Mouse (Mus musculus): ENCODE results near the gene Diaph3. TPM values are rescaled to one million over a fixed set of nuclear protein-coding genes. Genes with fewer than 3 reads are reported as not detected.
A peak's percentile ranks its signal among the peaks of the same experiment; 100 is the strongest.

Gene Diaph3
- total and polyA plus RNA-seq, 2 experiments: 0.18 TPM; not detected in 1

DNA sequence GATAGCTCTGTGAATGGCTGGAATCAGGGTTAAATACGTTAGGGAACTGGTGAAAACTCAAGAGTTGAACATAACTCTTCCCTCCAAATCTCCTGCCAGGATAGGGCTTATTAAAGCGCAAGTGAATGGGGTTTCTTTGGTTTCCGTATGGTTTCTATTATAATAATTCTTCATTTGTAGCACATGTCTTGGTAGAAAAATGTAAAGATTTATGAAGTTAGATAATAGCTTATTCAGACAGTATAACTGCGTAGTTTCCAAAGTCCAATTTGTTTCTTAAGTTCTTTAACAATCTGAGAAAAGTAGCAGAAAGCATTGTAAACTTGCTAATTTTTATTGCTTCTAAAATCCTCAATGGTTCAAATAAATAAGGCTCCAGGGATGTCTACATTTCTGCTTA is 448.3 kb downstream of the Diaph3 start:
- no peak overlapping the region for H3K4me3 ChIP-seq (ENCODE audit: insufficient read depth, low read depth, low read length)
- TF ChIP-seq CTCF (IDR thresholded peaks at IDR 0.05; ENCODE audit: low read depth, low read length): no peak
- no peak for TF ChIP-seq POLR2A (IDR thresholded peaks at IDR 0.05; ENCODE audit: extremely low read depth, insufficient read depth, low read length)
- 97% methylated on average over 4 of the region's 4 CpGs for WGBS
- H3K9ac ChIP-seq (ENCODE audit: low read depth, low read length): no peak overlapping the region
- DNase-seq (ENCODE audit: extremely low read depth, low read depth, low spot score): no peak
- no peaks in the 10 kb centered on the region for H3K27me3 ChIP-seq (ENCODE audit: control insufficient read depth, insufficient read depth, low read length)
- H3K36me3 ChIP-seq (ENCODE audit: control insufficient read depth, insufficient read depth, low read length): no peaks in the 10 kb centered on the region
- no peaks in the 10 kb centered on the region for H3K4me1 ChIP-seq (ENCODE audit: control insufficient read depth, insufficient read depth, low read length)
- no peaks in the 10 kb centered on the region for H3K79me2 ChIP-seq (ENCODE audit: control insufficient read depth, insufficient read depth, low read length)
- no peak overlapping the region for H3K27ac ChIP-seq (replicated peaks; ENCODE audit: insufficient read depth, low read depth, low read length)

DNA sequence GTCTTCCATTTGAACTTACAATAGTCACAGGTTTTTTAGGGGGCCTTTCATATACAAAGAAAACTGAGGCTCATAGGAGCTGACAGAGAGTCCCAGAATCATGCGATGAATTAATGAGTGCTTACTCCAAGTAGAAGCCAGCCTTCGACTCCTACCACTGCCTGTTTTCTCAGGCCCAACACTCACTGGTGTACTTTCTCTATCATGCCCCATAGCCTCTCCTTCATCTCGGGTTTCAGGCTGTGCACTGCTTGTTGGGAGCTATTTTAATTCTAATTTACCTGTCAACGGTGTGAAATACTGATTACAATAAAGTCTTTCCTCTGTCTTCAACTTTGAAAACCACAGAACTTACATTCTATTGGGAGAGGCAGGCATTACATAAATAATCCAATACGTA is 449.7 kb downstream of the Diaph3 start:
- no peak for TF ChIP-seq CTCF (IDR thresholded peaks at IDR 0.05; ENCODE audit: low read depth, low read length)
- TF ChIP-seq POLR2A (IDR thresholded peaks at IDR 0.05; ENCODE audit: extremely low read depth, insufficient read depth, low read length): no peak
- no peak for DNase-seq (ENCODE audit: extremely low read depth, low read depth, low spot score)
- Histone ChIP-seq H3K4me1 (ENCODE audit: control insufficient read depth, insufficient read depth, low read length) (no peaks in the 10 kb centered on the region), H3K4me3 (ENCODE audit: insufficient read depth, low read depth, low read length) (no peak overlapping the region), H3K27ac (replicated peaks; ENCODE audit: insufficient read depth, low read depth, low read length) (no peak overlapping the region), H3K9ac (ENCODE audit: low read depth, low read length) (no peak overlapping the region), H3K36me3 (ENCODE audit: control insufficient read depth, insufficient read depth, low read length) (no peaks in the 10 kb centered on the region), H3K27me3 (ENCODE audit: control insufficient read depth, insufficient read depth, low read length) (no peaks in the 10 kb centered on the region), H3K79me2 (ENCODE audit: control insufficient read depth, insufficient read depth, low read length) (no peaks in the 10 kb centered on the region)
- 85% methylated on average over 5 of the region's 5 CpGs for WGBS

DNA sequence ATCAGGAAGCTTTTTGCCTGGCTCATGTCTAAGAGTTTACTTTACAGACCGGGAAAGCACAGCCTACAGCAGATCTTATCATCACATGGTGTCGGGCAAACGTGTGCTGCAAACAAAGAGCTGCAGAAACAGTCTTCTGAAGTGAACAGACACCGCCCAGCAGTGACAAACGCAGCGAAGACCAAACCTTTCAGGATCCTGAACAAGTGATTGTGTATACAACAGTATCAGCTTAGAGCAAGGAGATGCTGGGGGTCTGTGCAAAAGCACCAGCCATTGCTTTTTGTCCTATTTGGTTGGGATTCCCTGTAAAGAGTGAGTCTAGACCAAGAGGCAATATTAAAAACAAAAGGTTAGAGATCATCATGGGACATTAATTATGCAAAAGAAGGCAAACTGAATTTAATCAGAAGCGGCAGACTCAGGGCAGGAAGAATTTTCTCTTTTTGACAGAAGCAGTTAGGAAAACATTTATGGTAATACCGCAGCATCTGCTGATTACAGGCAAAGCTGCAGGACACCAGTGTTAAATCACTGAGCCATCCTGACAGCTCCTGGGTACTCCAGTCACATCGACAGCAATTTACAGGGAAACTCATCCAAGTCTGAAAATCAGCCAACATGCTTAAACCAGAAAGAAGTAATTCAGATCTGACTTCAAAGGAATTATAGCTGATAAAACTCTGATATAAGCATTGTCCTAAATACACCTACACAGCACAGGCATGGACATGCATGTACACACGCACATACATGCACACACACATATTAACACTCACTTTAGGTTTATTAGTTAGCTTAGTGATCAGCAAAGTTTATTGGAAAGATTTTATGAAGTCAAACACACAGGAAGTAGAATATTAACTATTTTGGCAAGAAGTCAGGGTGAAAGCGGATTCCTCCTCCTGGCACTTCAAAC is 456.2 kb downstream of the Diaph3 start:
- WGBS: 30% methylated on average over 11 of the region's 11 CpGs
- no peak overlapping the region for H3K4me3 ChIP-seq (ENCODE audit: insufficient read depth, low read depth, low read length)
- no peak overlapping the region for H3K9ac ChIP-seq (ENCODE audit: low read depth, low read length)
- no peak for TF ChIP-seq CTCF (IDR thresholded peaks at IDR 0.05; ENCODE audit: low read depth, low read length)
- no peak for TF ChIP-seq POLR2A (IDR thresholded peaks at IDR 0.05; ENCODE audit: extremely low read depth, insufficient read depth, low read length)
- peak; percentile 79 for DNase-seq (ENCODE audit: extremely low read depth, low read depth, low spot score)
- H3K4me1 ChIP-seq (ENCODE audit: control insufficient read depth, insufficient read depth, low read length): peaks cover 8% of the 10 kb centered on the region; the same call in 1 of the 2 replicates
- no peak overlapping the region for H3K27ac ChIP-seq (replicated peaks; ENCODE audit: insufficient read depth, low read depth, low read length)
- H3K79me2 ChIP-seq (ENCODE audit: control insufficient read depth, insufficient read depth, low read length): no peaks in the 10 kb centered on the region
- no peaks in the 10 kb centered on the region for H3K36me3 ChIP-seq (ENCODE audit: control insufficient read depth, insufficient read depth, low read length)
- no peaks in the 10 kb centered on the region for H3K27me3 ChIP-seq (ENCODE audit: control insufficient read depth, insufficient read depth, low read length)

DNA sequence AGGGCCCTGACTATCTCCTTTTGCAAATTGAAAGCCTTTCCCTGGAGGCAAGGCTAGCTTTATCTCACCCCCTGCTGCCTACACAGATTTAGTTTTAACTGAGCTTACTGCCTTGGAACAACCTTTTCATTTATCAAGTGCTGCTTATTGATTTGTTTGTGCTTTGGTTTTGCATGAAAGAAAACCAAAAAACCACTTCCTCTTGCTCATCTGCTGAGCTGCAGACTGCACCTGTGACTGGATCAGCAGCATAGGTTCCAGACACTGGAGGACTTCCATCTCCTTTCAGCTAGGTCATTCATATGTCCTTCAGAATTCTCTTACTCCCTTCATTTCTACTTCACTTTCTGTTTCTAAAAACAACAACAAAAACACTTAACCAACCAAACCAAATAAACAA is 459.1 kb downstream of the Diaph3 start:
- no peak for DNase-seq (ENCODE audit: extremely low read depth, low read depth, low spot score)
- TF ChIP-seq CTCF (IDR thresholded peaks at IDR 0.05; ENCODE audit: low read depth, low read length) (no peak), POLR2A (IDR thresholded peaks at IDR 0.05; ENCODE audit: extremely low read depth, insufficient read depth, low read length) (no peak)
- Histone ChIP-seq H3K4me1 (ENCODE audit: control insufficient read depth, insufficient read depth, low read length) (peaks cover 8% of the 10 kb centered on the region; the same call in 1 of the 2 replicates), H3K27ac (replicated peaks; ENCODE audit: insufficient read depth, low read depth, low read length) (no peak overlapping the region), H3K27me3 (ENCODE audit: control insufficient read depth, insufficient read depth, low read length) (no peaks in the 10 kb centered on the region), H3K9ac (ENCODE audit: low read depth, low read length) (no peak overlapping the region), H3K79me2 (ENCODE audit: control insufficient read depth, insufficient read depth, low read length) (no peaks in the 10 kb centered on the region), H3K4me3 (ENCODE audit: insufficient read depth, low read depth, low read length) (no peak overlapping the region), H3K36me3 (ENCODE audit: control insufficient read depth, insufficient read depth, low read length) (no peaks in the 10 kb centered on the region)

DNA sequence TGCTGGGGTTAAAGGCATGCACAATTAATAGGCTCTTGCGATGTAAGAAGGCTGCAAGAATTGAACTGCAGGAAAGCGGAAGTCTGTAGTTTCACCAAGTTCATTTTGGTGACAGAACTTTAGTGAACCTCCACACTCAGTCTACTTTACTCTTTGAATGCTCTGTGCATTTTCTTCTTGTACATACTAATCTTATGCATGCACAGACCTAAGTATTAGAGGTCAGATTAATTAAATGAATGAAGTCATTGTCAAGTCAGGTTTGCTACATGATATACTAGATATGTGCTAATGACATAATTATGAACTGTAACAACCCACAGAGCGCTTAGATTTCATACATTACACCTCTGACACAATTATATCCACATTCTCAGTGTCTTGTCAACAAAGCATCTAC is 462.0 kb downstream of the Diaph3 start:
- H3K27me3 ChIP-seq (ENCODE audit: control insufficient read depth, insufficient read depth, low read length): no peaks in the 10 kb centered on the region
- TF ChIP-seq POLR2A (IDR thresholded peaks at IDR 0.05; ENCODE audit: extremely low read depth, insufficient read depth, low read length) (no peak), CTCF (IDR thresholded peaks at IDR 0.05; ENCODE audit: low read depth, low read length) (no peak)
- H3K4me1 ChIP-seq (ENCODE audit: control insufficient read depth, insufficient read depth, low read length): no peaks in the 10 kb centered on the region
- H3K9ac ChIP-seq (ENCODE audit: low read depth, low read length): no peak overlapping the region
- no peak overlapping the region for H3K4me3 ChIP-seq (ENCODE audit: insufficient read depth, low read depth, low read length)
- DNase-seq (ENCODE audit: extremely low read depth, low read depth, low spot score): no peak
- no peaks in the 10 kb centered on the region for H3K36me3 ChIP-seq (ENCODE audit: control insufficient read depth, insufficient read depth, low read length)
- H3K27ac ChIP-seq (replicated peaks; ENCODE audit: insufficient read depth, low read depth, low read length): no peak overlapping the region
- no peaks in the 10 kb centered on the region for H3K79me2 ChIP-seq (ENCODE audit: control insufficient read depth, insufficient read depth, low read length)
- WGBS: 95% methylated on average over 3 of the region's 3 CpGs

DNA sequence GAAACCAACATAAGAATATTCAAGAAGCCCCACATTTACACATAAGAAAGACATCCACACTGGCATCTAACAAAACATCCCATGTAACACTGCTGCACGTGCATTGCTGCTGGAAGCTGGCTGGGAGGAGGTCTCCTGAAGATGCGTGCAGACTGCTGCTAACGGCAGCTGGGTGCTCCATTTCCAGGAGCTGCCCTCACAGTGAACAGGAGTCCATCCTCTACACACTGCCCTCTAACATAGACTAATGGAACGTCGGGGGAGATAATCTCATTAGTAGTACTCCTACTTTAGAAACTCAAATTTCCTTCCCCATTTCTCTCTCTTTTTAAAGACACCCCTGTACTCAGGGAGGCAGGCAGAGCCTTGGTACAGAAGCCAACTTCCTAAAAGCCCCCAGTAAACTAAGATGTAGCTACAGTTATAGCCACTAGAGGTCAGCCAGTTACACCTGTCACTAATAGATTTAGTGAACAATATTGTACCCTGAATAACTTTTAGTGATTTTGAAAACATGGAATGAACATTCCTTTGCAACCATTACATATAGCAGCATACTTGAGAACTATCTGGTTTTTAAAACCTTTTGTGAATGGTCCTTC is 462.8 kb downstream of the Diaph3 start:
- WGBS: 66% methylated on average over 5 of the region's 5 CpGs

More for the DNA sequence above, 462.8 kb downstream of the Diaph3 start:
- Histone ChIP-seq H3K4me1 (ENCODE audit: control insufficient read depth, insufficient read depth, low read length) (no peaks in the 10 kb centered on the region), H3K27ac (replicated peaks; ENCODE audit: insufficient read depth, low read depth, low read length) (no peak overlapping the region), H3K79me2 (ENCODE audit: control insufficient read depth, insufficient read depth, low read length) (no peaks in the 10 kb centered on the region), H3K9ac (ENCODE audit: low read depth, low read length) (no peak overlapping the region), H3K4me3 (ENCODE audit: insufficient read depth, low read depth, low read length) (no peak overlapping the region), H3K36me3 (ENCODE audit: control insufficient read depth, insufficient read depth, low read length) (no peaks in the 10 kb centered on the region), H3K27me3 (ENCODE audit: control insufficient read depth, insufficient read depth, low read length) (no peaks in the 10 kb centered on the region)
- TF ChIP-seq CTCF (IDR thresholded peaks at IDR 0.05; ENCODE audit: low read depth, low read length) (0 out of 2 replicates have a peak, but pooled peaks have one; percentile 24), POLR2A (IDR thresholded peaks at IDR 0.05; ENCODE audit: extremely low read depth, insufficient read depth, low read length) (no peak)
- DNase-seq (ENCODE audit: extremely low read depth, low read depth, low spot score): no peak

All from liver, adult 2 months (tissue).